Mouse (Mus musculus) myocyte (in vitro differentiated cells): ENCODE results near the gene Rorc.

ENCODE experiments used
- E2F4 ChIP-seq: IDR thresholded peaks from one replicate; pipeline ENCODE4 v1.6.1; 2011; ENCODE audit warnings: mild to moderate bottlenecking, control low read depth, moderate library complexity; ENCODE audit not compliant: insufficient read depth
- MAX ChIP-seq: IDR thresholded peaks from one replicate; pipeline ENCODE4 v1.6.1; 2011; ENCODE audit warnings: low read depth, mild to moderate bottlenecking, control low read depth
- MYOD1 ChIP-seq, 3 experiments: IDR thresholded peaks; one replicate each; pipeline ENCODE4 v1.6.1; 2011; ENCODE audit warnings: control low read depth in 2 of 3, low read depth in 2 of 3, mild to moderate bottlenecking in 2 of 3, moderate library complexity in 1 of 3; ENCODE audit not compliant: insufficient read length in 2 of 3, control insufficient read depth in 1 of 3
- MYOG ChIP-seq, 3 experiments: IDR thresholded peaks; one replicate each; pipeline ENCODE4 v1.6.1; 2011; ENCODE audit warnings: control low read depth in 2 of 3, low read depth in 2 of 3, mild to moderate bottlenecking in 2 of 3; ENCODE audit not compliant: insufficient read length in 2 of 3, control insufficient read depth in 1 of 3, insufficient read depth in 1 of 3
- POLR2A ChIP-seq: IDR thresholded peaks from one replicate; pipeline ENCODE4 v1.6.1; 2011; ENCODE audit warnings: low read depth, mild to moderate bottlenecking, control low read depth, moderate library complexity; ENCODE audit not compliant: insufficient read length
- POLR2AphosphoS2 ChIP-seq: IDR thresholded peaks from one replicate; pipeline ENCODE4 v1.6.1; 2011; ENCODE audit warnings: low read depth, control low read depth; ENCODE audit not compliant: insufficient read length
- SRF ChIP-seq: IDR thresholded peaks from one replicate; pipeline ENCODE4 v1.6.1; 2011; ENCODE audit warnings: low read depth; ENCODE audit not compliant: control insufficient read depth, insufficient read length
- TCF12 ChIP-seq: IDR thresholded peaks from one replicate; pipeline ENCODE4 v1.6.1; 2011; ENCODE audit warnings: mild to moderate bottlenecking, control low read depth; ENCODE audit not compliant: poor library complexity, insufficient read depth, severe bottlenecking
- USF1 ChIP-seq: IDR thresholded peaks from one replicate; pipeline ENCODE4 v1.6.1; 2011; ENCODE audit warnings: low read depth, mild to moderate bottlenecking, control low read depth, moderate library complexity

DNA sequence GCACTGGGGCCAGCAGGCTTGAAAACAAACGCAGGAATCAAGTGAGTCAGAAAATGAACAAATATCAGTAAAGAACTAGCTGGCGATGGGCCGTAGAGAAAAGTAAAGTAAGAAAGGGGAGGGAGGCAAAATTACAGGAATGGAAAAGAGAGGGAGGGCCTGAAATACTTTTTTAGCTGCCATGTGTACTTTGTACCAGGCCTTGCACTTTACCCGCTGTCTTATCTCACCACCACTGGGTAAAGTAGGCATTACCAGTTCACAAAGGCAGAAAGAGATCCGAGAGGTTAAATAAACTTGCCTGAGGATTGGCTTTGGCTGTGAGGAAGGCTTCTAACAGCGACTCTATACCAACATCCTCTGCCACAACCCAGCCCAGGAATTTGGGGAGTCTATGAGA, 5.1 kb upstream of the Rorc start:
- no peak for TF ChIP-seq POLR2AphosphoS2
- TF ChIP-seq POLR2A: no peak
- no peak for TF ChIP-seq MYOD1 (IDR thresholded peaks at IDR 0.05; ENCODE audit: control insufficient read depth in 1 of 3, insufficient read length in 2 of 3, low read depth in 2 of 3)
- no peak for TF ChIP-seq MAX
- TF ChIP-seq MYOG (IDR thresholded peaks at IDR 0.05; ENCODE audit: control insufficient read depth in 1 of 3, insufficient read depth in 1 of 3, insufficient read length in 2 of 3, low read depth in 2 of 3): no peak
- no peak for TF ChIP-seq E2F4
- TF ChIP-seq USF1: no peak
- TF ChIP-seq TCF12: no peak
- no peak for TF ChIP-seq SRF
